Mouse (Mus musculus): ENCODE measurements around the gene Mmaa.

Gene Mmaa

GRCm38 (mm10) chr8:79294610-79295275, at the start of gene Mmaa:
Gene Mmaa, minus strand, starts transcription at chr8:79294937.
- CTCF ChIA-PET = no interaction called here

- CTCF ChIA-PET = no interaction called here
Observed at GRCm38 (mm10) chr8:79341236-79341635, 46.5 kb upstream of the Mmaa start.

- CTCF ChIA-PET = interaction anchor here (0.5 kb wide), 1 partner anchor 399 kb away, joined by 3 read pairs; no protein-coding TSS in a partner anchor
Observed at GRCm38 (mm10) chr8:79339555-79339954, 44.8 kb upstream of the Mmaa start.

DNA sequence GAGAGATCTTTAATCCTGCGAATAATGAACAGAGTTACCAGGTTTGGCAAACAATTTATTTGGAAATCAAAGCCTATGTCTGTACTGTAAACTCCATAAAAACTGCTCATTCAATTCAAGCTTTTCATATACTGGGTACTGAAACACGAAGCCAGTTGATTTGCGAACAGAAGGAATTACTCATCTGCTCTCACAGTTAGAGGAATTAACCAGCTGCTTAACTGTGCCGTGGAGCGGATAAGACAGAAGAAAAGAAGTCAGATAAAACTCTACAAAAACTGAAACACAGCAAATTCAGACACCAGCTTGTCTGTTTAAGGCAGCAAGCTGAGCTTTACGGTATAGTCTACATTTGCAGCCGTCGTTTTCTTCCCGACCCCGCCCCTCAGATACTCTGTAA, 43.9 kb upstream of the Mmaa start:
- CTCF ChIA-PET = no interaction called here

GRCm38 (mm10) chr8:79332109-79332900, 37.6 kb upstream of the Mmaa start:
- CTCF ChIA-PET = no interaction called here

GRCm38 (mm10) chr8:79331571-79331970, 36.8 kb upstream of the Mmaa start:
- CTCF ChIA-PET = no interaction called here

DNA sequence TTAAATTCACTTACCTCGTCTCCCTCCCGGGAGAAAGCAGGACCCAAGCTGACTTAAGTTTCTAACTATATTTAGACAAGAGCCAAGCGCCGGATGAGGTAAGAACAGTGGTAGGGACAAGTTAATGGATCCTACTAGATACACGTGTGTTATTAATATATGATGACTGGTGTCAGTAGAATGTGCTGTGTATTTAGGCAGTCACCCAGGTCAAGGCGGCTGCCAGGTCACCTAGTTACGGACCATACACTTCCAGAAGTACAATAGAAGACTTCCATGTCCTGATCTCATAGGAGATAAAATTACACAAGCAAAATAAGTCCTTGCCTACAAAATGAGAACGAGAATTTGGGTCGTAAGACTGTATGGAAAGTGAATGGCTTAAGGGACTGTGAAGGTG, 36.3 kb upstream of the Mmaa start:
- CTCF ChIA-PET = no interaction called here

DNA sequence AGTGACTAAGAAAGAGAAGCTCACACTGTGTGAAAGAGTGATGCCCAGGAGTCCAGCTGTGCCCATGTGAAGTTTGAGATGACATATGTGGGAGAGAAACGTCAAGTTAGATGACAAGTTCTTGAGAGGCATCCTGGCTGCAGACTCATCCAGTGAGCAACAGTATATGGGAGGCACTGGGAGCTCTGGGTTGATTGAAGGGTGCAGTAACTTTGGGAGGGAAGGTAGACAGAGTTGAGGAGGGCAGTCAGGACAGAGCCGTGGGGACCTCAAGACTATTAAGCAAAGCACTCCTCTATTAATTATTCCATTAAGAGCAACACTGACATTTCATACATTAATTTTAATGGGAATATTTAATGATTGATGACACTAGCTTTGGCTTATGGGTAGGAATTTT, 35.0 kb upstream of the Mmaa start:
- CTCF ChIA-PET = interaction anchor here (0.7 kb wide), 2 partner anchors 14 to 59 kb away, joined by 3 read pairs; no protein-coding TSS in a partner anchor

GRCm38 (mm10) chr8:79329182-79329581, 34.4 kb upstream of the Mmaa start:
- CTCF ChIA-PET = interaction anchor here (0.7 kb wide), 1 partner anchor 13 kb away, joined by 3 read pairs; no protein-coding TSS in a partner anchor

- CTCF ChIA-PET = no interaction called here
Observed at GRCm38 (mm10) chr8:79325510-79325909, 30.8 kb upstream of the Mmaa start.

- CTCF ChIA-PET = no interaction called here
Observed at GRCm38 (mm10) chr8:79324928-79325327, 30.2 kb upstream of the Mmaa start.

- CTCF ChIA-PET = no interaction called here
Observed at GRCm38 (mm10) chr8:79324036-79324435, 29.3 kb upstream of the Mmaa start.

- CTCF ChIA-PET = no interaction called here
Observed at GRCm38 (mm10) chr8:79323121-79323520, 28.4 kb upstream of the Mmaa start.

- CTCF ChIA-PET = no interaction called here
Observed at GRCm38 (mm10) chr8:79310801-79311200, 16.1 kb upstream of the Mmaa start.

DNA sequence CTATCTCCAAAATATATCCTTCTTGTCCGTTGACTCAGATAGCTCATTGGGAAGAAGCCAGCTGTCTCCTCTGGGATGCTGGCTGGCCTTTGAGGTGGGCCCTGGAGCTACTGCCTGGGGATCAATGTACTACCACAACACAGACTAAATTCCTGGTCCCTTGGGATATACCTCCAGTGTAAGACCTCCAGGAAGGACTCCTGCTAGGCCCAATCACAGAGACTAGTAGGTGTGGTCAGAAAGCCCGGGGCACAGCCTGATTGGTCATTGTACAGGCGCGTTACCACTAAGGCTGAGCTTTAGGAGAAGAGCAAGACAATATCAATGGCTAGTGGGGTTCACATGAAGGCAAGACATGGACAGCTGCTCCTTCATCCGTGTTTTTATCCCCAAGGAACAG, 11.2 kb upstream of the Mmaa start:
- CTCF ChIA-PET = no interaction called here

- CTCF ChIA-PET = no interaction called here
Observed at GRCm38 (mm10) chr8:79301548-79301947, 6.8 kb upstream of the Mmaa start.

GRCm38 (mm10) chr8:79299704-79300103, 5.0 kb upstream of the Mmaa start:
- CTCF ChIA-PET = no interaction called here

DNA sequence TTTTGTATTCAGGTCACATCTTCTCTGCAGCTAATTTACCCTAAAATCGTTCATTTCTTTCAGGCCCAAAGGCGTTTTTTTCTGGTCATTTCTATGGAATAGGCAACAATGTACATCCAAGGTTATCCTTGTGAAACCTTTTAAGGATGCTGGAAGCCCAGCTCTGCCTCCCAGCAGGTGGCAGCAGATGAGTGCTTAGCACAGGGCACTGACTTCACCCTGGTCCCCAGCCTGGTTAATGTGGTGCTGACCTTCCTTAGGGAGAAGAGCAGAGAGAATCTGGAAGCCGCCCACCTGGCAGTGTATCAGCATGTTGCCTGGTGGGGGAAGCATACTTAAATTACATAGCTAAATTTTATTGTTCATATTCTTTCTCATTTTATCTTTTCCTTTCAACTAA, 3.0 kb upstream of the Mmaa start:
- CTCF ChIA-PET = no interaction called here

DNA sequence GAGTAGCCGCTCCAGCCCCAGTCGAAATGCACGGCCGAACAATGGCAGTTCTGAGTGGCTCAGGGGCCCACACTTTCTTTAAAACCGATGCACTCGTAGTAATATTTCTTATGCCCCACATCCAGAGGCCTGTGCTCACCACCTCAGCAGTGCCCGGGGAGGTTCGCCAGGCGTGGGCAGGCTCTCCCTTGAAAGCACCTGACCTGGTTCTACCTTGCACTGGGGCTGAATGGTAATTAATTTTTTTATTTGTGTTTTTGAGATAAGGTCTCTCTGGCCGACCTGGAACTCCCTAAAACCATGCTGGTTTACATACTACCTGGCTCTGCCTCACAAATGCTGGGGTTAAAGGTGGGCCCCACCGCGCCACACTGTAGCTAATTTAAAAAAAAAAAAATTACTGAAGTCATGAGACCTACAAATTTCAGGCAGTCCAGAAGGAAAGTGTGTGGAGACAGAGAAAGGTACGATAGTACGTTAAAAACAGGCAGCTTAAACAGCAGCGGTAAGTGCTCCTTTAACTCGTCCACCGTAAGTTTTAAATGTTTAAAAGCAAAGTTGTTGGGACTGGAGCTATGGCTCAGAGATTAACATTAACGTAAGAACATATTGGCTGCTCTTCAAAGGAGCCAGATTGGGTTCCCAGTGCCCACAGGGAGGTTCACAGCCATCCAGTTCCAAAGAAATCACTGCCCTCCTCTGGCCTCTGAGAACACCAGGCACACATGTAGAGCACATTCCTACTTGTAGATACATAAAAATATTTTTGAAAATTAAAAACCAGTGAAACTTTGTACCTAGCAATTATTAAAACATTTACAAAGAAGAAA, 754 bp upstream of the Mmaa start:
- CTCF ChIA-PET = no interaction called here

- CTCF ChIA-PET = no interaction called here
Observed at GRCm38 (mm10) chr8:79293841-79294240, 896 bp downstream of the Mmaa start.

GRCm38 (mm10) chr8:79292712-79293264, 1.9 kb downstream of the Mmaa start:
- CTCF ChIA-PET = no interaction called here

- CTCF ChIA-PET = no interaction called here
Observed at GRCm38 (mm10) chr8:79289592-79289991, 5.1 kb downstream of the Mmaa start.

Measured in spleen, embryonic (tissue).